Mouse (Mus musculus): ENCODE measurements around the gene Lilra6. TPM values are rescaled to one million over a fixed set of nuclear protein-coding genes. Genes with fewer than 3 reads are reported as not detected.
A peak's percentile ranks its signal among the peaks of the same experiment; 100 is the strongest.
"Not testable (repeated sequence)": the region's sequence is repeated elsewhere in the genome, so short reads cannot be mapped to it uniquely, and the experiment has no call there.

Gene Lilra6
- under 1 TPM; 0.30 to 0.33 TPM for total RNA-seq (2021)
- long read RNA-seq, experiment 1, result 0 reads
- long read RNA-seq, experiment 2, result 0 reads

DNA sequence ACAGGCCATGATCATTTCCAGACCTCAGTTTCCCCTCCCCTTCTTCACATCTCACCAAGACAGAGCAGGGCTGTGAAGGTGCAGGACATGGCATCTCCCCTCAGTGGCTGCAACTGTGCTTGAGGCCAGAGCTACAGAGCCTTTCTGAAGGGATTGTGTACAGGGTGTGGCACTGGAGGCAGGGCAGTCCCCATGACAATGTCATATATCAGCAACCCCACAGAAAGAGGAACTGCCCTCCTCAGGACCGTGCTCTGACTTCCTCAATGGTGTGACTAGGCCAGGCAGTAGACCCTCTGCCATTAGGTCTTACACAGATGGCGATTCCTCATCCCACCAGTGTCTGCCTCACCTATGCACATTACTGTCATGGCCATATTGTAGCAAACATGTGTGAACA, at the start of gene Lilra6:
Lilra6 (minus strand) TSS at position 117 of the 400 bp plus-strand sequence.
- DNase-seq, result peak in 1 of 2 experiments; percentile 19

DNA sequence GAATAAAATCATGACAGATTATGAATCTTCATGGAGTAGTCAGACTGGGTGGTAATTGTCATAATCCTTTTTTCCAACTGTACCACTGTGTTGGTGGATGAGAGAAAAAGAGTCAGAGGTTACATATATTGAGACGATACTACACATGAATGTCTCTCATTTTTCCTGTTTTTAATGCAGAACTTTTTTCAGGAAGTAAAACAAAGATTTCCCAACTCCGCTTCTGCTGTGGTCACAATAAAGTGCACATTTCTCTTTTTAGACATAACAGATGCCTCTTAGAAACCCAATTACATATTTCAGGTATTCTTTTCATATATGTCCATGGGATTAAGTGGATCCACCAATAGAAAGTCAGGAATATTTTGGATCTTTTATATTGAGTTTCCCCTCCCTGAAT, 46.7 kb upstream of the Lilra6 start:
- peak in 1 of 2 experiments; percentile 4 for DNase-seq

DNA sequence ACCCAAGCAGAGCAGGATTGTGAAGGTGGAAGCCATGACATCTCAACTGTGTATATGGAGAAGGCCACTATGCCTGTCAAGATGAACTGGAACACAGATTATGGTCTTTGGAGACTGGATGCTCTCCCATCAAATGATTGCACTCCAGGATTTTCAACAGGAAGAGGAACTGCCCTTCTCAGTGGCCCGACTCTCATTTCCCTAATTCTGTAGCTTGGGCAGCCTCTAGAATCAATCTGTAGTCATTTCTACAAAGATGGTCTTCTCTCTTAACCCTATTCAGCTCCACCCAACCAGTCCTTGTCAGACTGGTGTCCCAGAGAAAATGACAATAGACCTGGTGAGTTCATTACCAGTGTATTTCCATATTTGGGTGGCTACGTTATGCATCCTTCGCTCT, 42.1 kb upstream of the Lilra6 start:
- peak in 1 of 2 experiments; percentile 5 for DNase-seq

DNA sequence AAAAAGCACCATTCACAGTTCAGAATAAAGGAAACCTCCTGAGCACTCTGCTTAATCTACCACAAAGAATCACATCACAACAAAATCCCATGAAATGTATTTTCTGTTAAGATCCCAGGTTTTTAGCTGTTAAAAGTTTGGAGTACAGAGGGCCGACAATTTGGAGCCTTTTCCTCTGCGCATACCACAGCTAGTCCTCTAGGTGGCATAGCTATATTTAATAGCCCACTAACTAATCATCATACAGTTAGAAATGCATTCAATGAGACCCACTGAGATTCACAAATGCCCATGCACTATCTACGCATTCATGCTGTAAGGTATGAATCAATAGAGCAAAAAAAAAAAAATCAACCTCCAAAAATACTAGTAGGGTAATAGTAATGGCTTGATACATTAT, 33.9 kb upstream of the Lilra6 start:
- no peak for DNase-seq

DNA sequence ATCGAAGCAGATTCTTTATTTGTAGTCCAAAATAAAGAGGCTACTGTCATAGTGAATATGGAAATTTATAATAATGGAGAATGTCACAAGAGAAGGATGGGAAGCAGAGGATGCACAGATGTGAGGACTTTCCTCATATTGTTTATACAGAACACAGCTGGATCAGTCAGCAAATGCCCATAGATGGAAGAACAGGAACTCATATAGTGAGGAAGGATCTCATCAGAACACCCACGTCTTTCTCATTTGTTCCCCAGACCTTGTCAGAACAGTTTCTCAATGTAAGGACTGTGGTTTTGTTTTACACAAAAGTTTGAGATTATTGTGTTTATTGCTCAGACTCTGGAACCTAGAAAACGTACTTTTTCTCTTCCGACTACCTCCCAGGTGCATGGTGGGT, 32.9 kb upstream of the Lilra6 start:
- DNase-seq, result no peak

DNA sequence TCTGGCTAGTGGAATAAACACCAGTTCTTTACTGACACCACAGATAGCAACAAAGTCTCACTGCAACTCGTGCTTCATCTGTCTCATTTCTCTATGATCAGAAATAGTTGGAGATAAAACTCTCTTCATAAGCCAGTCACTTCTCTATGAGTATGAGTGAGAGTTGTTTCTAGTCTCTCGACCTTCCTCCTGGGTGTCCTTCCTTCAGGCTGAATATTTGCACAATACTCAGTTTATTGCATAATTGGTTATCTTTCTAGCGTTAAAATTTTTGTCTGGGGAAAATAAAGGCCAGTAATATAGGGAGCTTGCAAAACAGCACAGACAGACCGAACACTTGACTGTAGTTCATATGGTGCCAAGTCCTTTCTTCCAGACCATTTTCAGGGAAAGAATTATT, 30.8 kb upstream of the Lilra6 start:
- DNase-seq, result no peak

DNA sequence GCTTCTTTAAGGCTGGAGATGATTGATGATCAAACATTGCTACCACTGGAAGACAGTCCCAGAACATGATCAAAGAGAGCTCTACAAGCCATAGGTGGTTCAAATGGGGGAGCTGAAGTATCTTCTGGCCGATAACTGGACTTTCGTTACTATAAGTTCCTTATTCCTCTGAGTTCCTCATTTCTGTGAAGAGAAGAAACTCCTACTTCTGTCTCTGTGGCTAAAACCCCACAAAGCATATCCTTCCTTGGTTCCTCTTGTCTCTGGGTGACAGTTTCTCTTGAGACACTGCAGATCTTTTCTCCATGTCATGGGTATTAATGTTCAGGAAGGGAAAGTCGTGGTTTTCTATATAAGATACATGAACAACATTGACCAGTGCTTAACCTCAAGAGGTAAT, 25.6 kb upstream of the Lilra6 start:
- DNase-seq, result peak in 1 of 2 experiments; percentile 20

DNA sequence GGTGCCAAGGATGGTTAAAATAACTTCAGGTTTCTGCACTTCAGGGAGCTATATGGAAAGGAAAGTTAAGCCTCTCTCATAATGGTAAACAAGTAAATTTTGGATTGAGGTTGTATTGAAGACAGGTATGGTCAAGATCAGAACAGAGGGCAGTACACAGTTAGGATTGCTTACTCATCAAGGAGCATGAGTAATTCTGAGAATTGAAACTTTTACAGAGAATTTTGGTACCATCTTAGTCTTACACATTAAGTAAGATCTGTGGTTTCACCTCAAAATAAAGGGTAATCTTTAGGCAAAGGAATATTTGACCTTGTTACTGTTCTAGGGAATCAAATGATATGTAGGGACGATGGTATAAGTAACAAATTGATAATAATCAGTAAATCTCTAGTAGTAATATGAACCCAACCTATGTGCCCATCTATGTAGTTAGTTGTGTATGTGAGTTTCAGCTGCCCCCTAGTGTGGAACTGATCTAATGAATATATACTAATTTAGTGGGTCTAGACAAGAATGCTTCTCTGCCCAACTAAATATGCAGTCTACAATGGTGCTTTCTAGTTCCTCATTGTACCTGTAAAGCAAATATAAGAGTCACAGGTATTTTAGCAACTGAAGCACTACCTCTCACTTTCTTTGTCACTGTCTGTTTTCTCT, 24.7 kb upstream of the Lilra6 start:
- no peak for DNase-seq

DNA sequence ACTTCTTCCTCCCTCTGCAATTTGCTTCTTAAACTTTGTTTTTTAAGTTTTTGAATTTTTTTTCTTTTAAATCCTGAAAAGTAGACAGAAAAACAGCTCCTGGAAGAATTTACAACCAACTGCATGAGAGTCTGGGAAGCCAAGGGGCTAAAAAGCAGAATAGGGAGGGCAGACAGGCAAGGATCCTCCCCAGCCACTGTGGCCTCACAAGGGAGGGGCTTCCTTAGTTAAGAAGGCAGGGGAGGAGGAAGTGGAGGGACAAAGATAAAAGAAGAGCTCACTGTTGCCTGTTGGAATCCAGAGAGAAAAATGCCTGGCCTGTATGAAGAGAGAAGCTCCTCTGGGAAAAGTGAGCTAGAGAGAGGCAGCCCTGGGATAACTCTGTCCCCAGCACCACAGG, 20.2 kb upstream of the Lilra6 start:
- peak in 1 of 2 experiments; percentile 17 for DNase-seq

DNA sequence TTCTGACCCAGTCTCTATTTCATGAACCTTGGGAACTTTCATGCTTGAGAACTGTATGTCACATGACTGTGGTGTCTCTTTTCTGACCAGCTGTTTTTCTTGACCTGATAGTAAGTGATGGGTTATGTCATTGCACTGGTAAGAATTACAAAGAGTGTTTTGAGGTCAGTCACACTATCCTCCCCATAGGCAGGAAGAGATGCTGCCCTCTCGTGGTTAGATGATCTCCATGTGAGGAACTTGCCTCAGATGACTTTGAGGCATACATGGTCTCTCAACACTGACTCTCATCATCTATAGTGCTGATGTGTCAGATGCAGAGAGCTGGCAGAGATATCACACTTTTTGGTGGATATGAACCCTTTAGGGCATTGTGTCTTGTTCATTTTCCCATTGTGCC, 11.6 kb downstream of the Lilra6 start:
- no peak for DNase-seq

DNA sequence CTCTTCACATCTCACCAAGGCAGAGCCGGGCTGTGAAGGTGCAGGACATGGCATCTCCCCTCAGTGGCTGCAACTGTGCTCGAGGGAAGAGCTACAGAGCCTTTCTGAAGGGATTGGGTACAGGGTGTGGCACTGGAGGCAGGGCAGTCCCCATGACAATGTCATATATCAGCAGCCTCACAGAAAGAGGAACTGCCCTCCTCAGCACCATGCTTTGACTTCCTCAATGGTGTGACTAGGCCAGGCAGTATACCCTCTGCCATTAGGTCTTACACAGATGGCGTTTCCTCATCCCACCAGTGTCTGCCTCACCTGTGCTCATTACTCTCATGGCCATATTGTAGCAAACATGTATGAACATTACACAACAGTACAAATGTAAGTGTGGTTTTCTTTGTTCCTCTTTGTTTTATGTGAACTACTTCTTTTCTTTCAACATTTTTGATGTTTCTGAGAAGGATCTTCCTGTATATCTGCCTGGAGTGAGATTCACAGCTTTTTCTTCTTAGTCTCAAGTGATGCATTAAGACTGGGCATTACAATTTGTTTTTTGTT, 17.2 kb downstream of the Lilra6 start, which contains the start of gene Gm14548:
Gm14548 (minus strand) TSS at position 85 of the 555 bp plus-strand sequence.
- peak in 1 of 2 experiments; percentile 47 for DNase-seq

DNA sequence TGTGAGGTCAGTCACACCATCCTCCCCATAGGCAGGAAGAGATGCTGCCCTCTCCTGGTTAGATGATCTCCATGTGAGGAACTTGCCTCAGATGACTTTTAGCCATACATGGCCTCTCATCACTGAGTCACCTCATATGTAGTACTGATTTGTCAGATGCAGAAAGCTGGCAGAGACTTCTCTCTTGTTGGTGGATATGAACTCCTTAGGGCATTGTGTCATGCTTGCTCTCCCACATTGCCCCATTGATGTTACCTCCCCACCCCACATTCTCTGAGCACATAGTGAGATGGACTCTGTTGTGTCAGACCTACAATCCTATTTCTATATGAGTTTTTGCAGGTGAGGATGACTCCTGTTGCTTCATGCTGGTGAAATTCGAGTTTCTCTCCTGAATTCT, 40.3 kb downstream of the Lilra6 start:
- not testable (repeated sequence) for DNase-seq

Other genes with a start within 250 kb of the Lilra6 start
- gene Leng1, start 249.7 kb downstream of the Lilra6 start, total RNA-seq (2021), result 10 to 100 TPM; 12.6 to 12.7 TPM
- 1 to 10 TPM; 1.1 to 1.4 TPM for gene Tmc4, start 237.9 kb downstream of the Lilra6 start, total RNA-seq (2021)
- 10 to 100 TPM; 68.7 to 70.3 TPM for gene Tsen34, start 222.6 kb downstream of the Lilra6 start, total RNA-seq (2021)
- gene Mboat7, start 222.0 kb downstream of the Lilra6 start, total RNA-seq (2021), result 10 to 100 TPM; 19.8 to 21.5 TPM
- gene Rps9, start 211.5 kb downstream of the Lilra6 start, total RNA-seq (2021), result 100 to 1,000 TPM; 640 to 688 TPM
- 1 to 10 TPM; 1.5 to 2.0 TPM for gene Pirb, start 195.1 kb downstream of the Lilra6 start, total RNA-seq (2021)
- gene Gm15448, start 89.8 kb downstream of the Lilra6 start, total RNA-seq (2021), result under 1 TPM; 0.22 to 0.26 TPM
- under 1 TPM; 0.26 to 0.57 TPM for gene Pira2, start 70.5 kb downstream of the Lilra6 start, total RNA-seq (2021)
- gene Gm14548, start 17.4 kb downstream of the Lilra6 start, total RNA-seq (2021), result not detected
- gene Lair1, start 147.7 kb upstream of the Lilra6 start, total RNA-seq (2021), result 1 to 10 TPM in 1 of 2 experiments, under 1 TPM in 1; 0.89 to 1.1 TPM
- under 1 TPM; 0.69 to 0.92 TPM for gene Ttyh1, start 203.9 kb upstream of the Lilra6 start, total RNA-seq (2021)
- gene Leng8, start 221.5 kb upstream of the Lilra6 start, total RNA-seq (2021), result 10 to 100 TPM; 21.2 to 31.9 TPM
- 1 to 10 TPM; 2.6 TPM for gene Leng9, start 234.9 kb upstream of the Lilra6 start, total RNA-seq (2021)
- gene Cdc42ep5, start 249.4 kb upstream of the Lilra6 start, total RNA-seq (2021), result 1 to 10 TPM; 4.1 to 4.6 TPM

Data from heart, adult 18-20 months (tissue).